Mouse (Mus musculus) C2C12 (cell line): ENCODE measurements around the gene Fhl5. TPM values are rescaled to one million over a fixed set of nuclear protein-coding genes. Genes with fewer than 3 reads are reported as not detected.
"Not testable (repeated sequence)": the region's sequence is repeated elsewhere in the genome, so short reads cannot be mapped to it uniquely, and the experiment has no call there.

Source experiments
- H3K27me3 ChIP-seq: one replicate; pipeline ENCODE4 v1.6.1; 2011; ENCODE audit not compliant: control insufficient read depth, insufficient read depth, insufficient read length
- H3K36me3 ChIP-seq: one replicate; pipeline ENCODE4 v1.6.1; 2011; ENCODE audit not compliant: control insufficient read depth, insufficient read depth
- H3K4me3 ChIP-seq: one replicate; pipeline ENCODE4 v1.5.1; 2011; ENCODE audit warnings: mild to moderate bottlenecking, control low read depth; ENCODE audit not compliant: poor library complexity, insufficient read depth, severe bottlenecking
- H3K79me2 ChIP-seq: one replicate; pipeline ENCODE4 v1.6.1; 2011; ENCODE audit not compliant: control insufficient read depth, insufficient read depth
- H3K79me3 ChIP-seq: one replicate; pipeline ENCODE4 v1.6.1; 2011; ENCODE audit warnings: low read depth, control low read depth
- H3ac ChIP-seq: one replicate; pipeline ENCODE3; 2011; ENCODE audit warnings: low read depth; ENCODE audit not compliant: control insufficient read depth, insufficient read length
- CEBPB ChIP-seq: IDR thresholded peaks from one replicate; pipeline ENCODE4 v1.6.1; 2011; ENCODE audit warnings: low read depth, mild to moderate bottlenecking, control low read depth, moderate library complexity
- CTCF ChIP-seq: IDR thresholded peaks from one replicate; pipeline ENCODE4 v1.5.1; 2011; ENCODE audit not compliant: control insufficient read depth, insufficient read depth, insufficient read length
- FOSL1 ChIP-seq: IDR thresholded peaks from one replicate; pipeline ENCODE4 v1.8.0; 2011; ENCODE audit warnings: mild to moderate bottlenecking, low read length; ENCODE audit not compliant: poor library complexity, insufficient read depth, severe bottlenecking
- MAX ChIP-seq: IDR thresholded peaks from one replicate; pipeline ENCODE4 v1.6.1; 2011; ENCODE audit warnings: mild to moderate bottlenecking, control low read depth
- MYOD1 ChIP-seq: IDR thresholded peaks from one replicate; pipeline ENCODE4 v1.6.1; 2011; ENCODE audit warnings: low read depth; ENCODE audit not compliant: control insufficient read depth, insufficient read length
- MYOG ChIP-seq: IDR thresholded peaks from one replicate; pipeline ENCODE4 v1.6.1; 2011; ENCODE audit not compliant: control insufficient read depth, insufficient read length; ENCODE audit errors: extremely low read depth
- USF1 ChIP-seq: IDR thresholded peaks from one replicate; pipeline ENCODE4 v1.6.1; 2011; ENCODE audit warnings: low read depth, mild to moderate bottlenecking, control low read depth, moderate library complexity
- long read RNA-seq, 2 experiments: library from polyadenylated mRNA; unstranded; transcript quantifications; one replicate each; pipeline ENCODE4 v2.0.0; 2019 to 2020
- polyA plus RNA-seq: library from polyadenylated mRNA; unstranded; fragments of >200 nt; fragmentation: generic; extraction: Trizol; gene quantifications from one replicate; pipeline ENCODE4 v1.2.1, GENCODE M21; 2012; ENCODE audit warnings: missing spikeins

Gene Fhl5
- polyA plus RNA-seq, result not detected
- long read RNA-seq, experiment 1, result 0 reads
- long read RNA-seq, experiment 2, result 0 reads

DNA sequence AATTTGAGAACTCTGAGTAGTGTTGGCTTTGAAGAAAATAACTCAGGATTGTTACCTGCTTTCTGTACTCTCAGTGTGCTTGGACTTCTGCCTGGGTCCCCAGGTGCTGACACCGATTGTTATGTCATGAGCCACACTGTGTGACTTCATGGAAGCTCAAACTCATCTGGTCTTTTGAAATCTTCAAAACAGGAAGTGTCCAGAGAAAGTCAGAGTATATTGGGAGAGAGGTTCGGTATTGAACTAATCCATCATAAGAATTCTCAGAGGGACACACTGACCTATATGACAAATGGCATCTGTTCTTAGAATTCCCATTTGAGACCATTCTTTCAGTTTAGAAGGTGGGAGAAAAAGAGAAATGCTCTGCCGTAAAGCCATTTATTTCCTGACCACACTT lies at the start of gene Fhl5:
Gene Fhl5 (minus strand): TSS at position 101 of the 400 bp plus-strand sequence.
- no peak for TF ChIP-seq CTCF
- no peak for TF ChIP-seq FOSL1
- no peak for TF ChIP-seq MAX
- TF ChIP-seq MYOD1, result no peak
- no peak for TF ChIP-seq CEBPB
- no peak for TF ChIP-seq MYOG
- TF ChIP-seq USF1, result no peak
- Histone ChIP-seq H3K79me3 (no peaks in the 10 kb centered on the region), H3K36me3 (no peaks in the 10 kb centered on the region), H3K4me3 (no peak within 1 kb of the TSS), H3ac (no peak within 1 kb of the TSS), H3K27me3 (no peaks in the 10 kb centered on the region), H3K79me2 (no peaks in the 10 kb centered on the region)

DNA sequence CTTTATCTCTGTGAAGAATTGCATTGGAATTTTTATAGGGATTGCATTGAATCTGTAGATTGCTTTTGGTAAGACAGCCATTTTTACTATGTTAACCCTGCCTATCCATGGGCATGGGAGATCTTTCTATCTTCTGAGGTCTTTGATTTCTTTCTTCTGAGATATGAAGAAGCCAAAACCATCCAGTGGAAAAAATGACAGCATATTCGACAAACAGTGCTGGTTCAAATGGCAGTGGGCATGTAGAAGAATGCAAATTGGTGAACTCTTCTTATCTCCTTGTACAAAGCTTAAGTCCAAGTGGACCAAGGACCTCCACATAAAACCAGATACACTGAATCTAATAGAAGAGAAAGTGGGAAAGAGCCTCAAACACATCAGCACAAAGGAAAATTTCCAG lies 42.3 kb upstream of the Fhl5 start:
- H3ac ChIP-seq, H3K27me3 ChIP-seq, H3K79me3 ChIP-seq, H3K36me3 ChIP-seq, H3K4me3 ChIP-seq: not testable (repeated sequence)
- peaks cover 11% of the 10 kb centered on the region for H3K79me2 ChIP-seq

DNA sequence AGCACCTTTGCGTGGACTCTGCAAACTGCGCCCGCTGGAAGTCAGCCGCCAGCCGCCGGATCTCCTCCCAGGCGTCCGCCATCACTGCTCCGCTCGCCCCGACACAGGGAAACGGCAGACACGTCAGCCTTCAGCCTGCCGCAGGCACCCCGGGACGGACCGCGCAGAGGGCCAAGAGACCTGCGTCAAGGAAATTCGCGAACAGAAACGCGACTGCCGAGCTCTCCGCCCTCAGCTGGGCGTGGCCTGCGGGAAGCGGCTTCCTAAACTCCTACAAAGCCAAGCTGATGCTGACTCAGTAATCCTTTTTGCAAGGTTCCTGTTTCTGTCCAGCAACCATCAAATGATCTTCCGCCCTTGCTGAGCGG lies 39.0 kb upstream of the Fhl5 start, which contains the start of gene Ufl1:
Gene Ufl1 (minus strand): TSS at position 151 of the 368 bp plus-strand sequence.
- Histone ChIP-seq H3K79me2 (peaks cover 15% of the 10 kb centered on the region), H3K36me3 (peaks cover 15% of the 10 kb centered on the region), H3K79me3 (peaks cover 5% of the 10 kb centered on the region), H3K27me3 (no peaks in the 10 kb centered on the region), H3K4me3 (peak within 1 kb of the TSS; percentile 53), H3ac (peak within 1 kb of the TSS; percentile 82)
- TF ChIP-seq CEBPB, result no peak
- TF ChIP-seq CTCF, result no peak
- TF ChIP-seq MYOD1, result no peak
- peak; percentile 55 for TF ChIP-seq MAX

DNA sequence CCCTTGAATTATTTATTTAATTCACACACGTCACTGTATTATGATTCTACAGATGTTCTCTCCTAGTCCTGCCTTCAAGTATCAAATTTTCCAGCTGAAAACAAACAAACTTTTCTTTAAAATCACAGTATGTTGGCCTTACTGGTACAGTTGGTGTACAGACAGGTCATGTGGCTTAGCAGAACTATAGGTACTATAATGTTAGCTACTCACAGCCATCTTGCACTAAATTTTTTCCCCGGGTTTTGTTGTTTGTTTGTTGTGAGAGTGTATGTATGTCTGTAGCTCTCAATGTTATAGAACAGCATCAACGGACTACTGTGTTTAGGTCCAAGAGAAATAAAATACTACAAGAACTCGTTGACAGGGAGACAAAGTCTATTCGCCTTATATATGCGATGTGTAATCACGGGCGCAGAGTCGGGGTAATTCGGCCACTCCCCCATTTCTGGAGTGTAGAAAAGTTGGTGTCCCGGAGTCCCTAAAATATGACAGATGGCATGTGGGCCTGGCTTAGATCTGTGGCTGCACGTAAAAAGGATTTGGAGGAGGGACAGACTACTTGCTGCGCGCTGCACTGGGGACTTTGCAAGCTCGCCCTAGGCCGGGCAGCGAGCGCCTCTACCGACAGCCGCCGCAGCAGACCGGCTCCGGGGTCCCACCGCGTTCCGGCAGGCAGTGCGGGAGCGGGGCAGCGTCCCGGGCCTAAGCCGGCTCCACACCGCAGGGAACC lies 38.4 kb upstream of the Fhl5 start:
- TF ChIP-seq MAX (no peak), CEBPB (no peak), MYOD1 (no peak), MYOG (no peak), FOSL1 (no peak), USF1 (no peak), CTCF (peak; percentile 10)
- H3K79me3 ChIP-seq, result peaks cover 5% of the 10 kb centered on the region
- peaks cover 18% of the 10 kb centered on the region for H3K36me3 ChIP-seq
- peak overlapping the region; percentile 82 for H3ac ChIP-seq
- H3K4me3 ChIP-seq, result peak overlapping the region; percentile 53
- H3K27me3 ChIP-seq, result no peaks in the 10 kb centered on the region
- H3K79me2 ChIP-seq, result peaks cover 15% of the 10 kb centered on the region

DNA sequence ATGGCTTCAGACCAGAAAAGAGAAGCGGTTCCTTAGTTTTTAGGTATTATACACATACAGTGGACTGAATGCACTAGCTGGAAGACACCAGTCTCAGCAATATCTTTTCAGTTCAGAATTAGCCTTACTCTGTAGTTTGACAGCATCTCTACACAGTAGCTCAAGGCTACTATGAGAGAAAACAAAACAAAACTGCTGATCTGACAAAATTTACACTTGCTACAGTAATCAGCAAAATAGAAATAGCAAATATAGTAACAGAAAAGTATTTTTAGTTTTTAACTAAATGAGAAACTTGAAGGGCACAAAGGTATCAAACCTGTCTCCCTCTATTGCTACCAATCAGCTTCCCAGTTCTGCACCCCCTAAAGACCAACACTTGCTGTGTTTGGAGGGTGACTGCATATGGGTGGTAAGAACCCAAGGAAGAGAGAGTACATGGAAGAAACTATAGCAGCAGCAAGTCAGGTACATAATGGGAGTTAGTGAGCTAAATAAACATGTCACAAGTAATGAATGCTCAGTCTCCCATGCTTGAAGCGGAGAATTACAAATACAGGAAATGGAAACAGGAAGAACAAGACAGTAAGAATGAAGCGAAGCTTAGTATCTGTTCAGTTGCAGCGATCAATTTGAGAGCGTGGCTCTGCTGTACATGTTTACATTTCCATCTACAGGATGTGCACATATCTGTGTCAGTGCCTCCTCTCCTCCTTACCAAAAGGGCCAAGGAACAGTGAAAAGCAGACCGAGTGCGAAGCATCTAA lies 30.4 kb upstream of the Fhl5 start:
- H3K79me2 ChIP-seq, result no peaks in the 10 kb centered on the region
- peaks cover 79% of the 10 kb centered on the region for H3K36me3 ChIP-seq
- no peaks in the 10 kb centered on the region for H3K79me3 ChIP-seq
- TF ChIP-seq USF1 (no peak), CEBPB (no peak), FOSL1 (no peak), CTCF (no peak), MYOD1 (no peak), MAX (no peak), MYOG (no peak)
- no peak overlapping the region for H3K4me3 ChIP-seq
- H3ac ChIP-seq, result no peak overlapping the region
- no peaks in the 10 kb centered on the region for H3K27me3 ChIP-seq

DNA sequence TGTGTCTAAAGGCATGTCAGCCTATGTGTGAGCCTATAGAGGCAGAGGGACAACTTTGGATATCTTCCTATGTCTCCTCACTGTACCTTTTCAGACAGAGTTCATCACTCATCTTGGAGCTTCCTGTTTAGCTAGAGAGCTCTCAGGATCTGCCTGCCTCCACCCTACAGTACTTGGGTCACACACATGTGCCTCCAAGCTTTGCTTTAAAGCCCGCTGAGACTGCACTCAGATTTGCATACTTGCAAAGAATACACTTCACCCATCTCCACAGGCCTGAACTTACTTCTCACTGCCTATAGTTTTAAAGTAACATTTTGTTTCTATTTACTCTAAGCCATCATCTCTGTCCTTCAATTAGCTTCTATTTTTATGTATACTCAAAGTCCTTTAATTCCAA lies 29.2 kb upstream of the Fhl5 start:
- Histone ChIP-seq H3ac (no peak overlapping the region), H3K79me3 (no peaks in the 10 kb centered on the region), H3K27me3 (no peaks in the 10 kb centered on the region), H3K79me2 (no peaks in the 10 kb centered on the region), H3K4me3 (no peak overlapping the region), H3K36me3 (peaks cover 77% of the 10 kb centered on the region)
- TF ChIP-seq CTCF (no peak), CEBPB (no peak), MAX (no peak), USF1 (no peak), MYOD1 (no peak), FOSL1 (no peak), MYOG (no peak)
